Mouse (Mus musculus): ENCODE results near the gene Ablim1. TPM values are rescaled to one million over a fixed set of nuclear protein-coding genes. Genes with fewer than 3 reads are reported as not detected.
A peak's percentile ranks its signal among the peaks of the same experiment; 100 is the strongest.

Ablim1 gene
- polyA plus RNA-seq, 1 experiment: 12.2 TPM

- Histone ChIP-seq H3K9me3 (replicated peaks; ENCODE audit: control insufficient read depth, insufficient read depth, low read length, poor library complexity, severe bottlenecking) (no peaks in the 10 kb centered on the region), H3K4me1 (ENCODE audit: control insufficient read depth, insufficient read depth, low read length) (no peaks in the 10 kb centered on the region), H3K9ac (ENCODE audit: low read depth, poor library complexity, severe bottlenecking) (no peak overlapping the region), H3K27me3 (ENCODE audit: control insufficient read depth, insufficient read depth, low read length, poor library complexity, severe bottlenecking) (no peaks in the 10 kb centered on the region), H3K36me3 (ENCODE audit: control insufficient read depth, insufficient read depth, low read length, poor library complexity, severe bottlenecking) (no peaks in the 10 kb centered on the region), H3K4me3 (ENCODE audit: low read depth, low read length) (no peak overlapping the region), H3K27ac (ENCODE audit: insufficient read depth, low read length) (no peak overlapping the region)
- no peak for TF ChIP-seq POLR2A (IDR thresholded peaks at IDR 0.05; ENCODE audit: insufficient read depth, low read length)
- TF ChIP-seq CTCF (IDR thresholded peaks at IDR 0.05; ENCODE audit: low read depth, low read length): no peak
- TF ChIP-seq EP300 (IDR thresholded peaks at IDR 0.05; ENCODE audit: insufficient read depth, low read depth, low read length): no peak
These were observed 140.2 kb downstream of the Ablim1 start for GRCm38 (mm10) chr19:57174541-57174940.

GRCm38 (mm10) chr19:57174045-57174444, 140.7 kb downstream of the Ablim1 start:
- Histone ChIP-seq H3K27me3 (ENCODE audit: control insufficient read depth, insufficient read depth, low read length, poor library complexity, severe bottlenecking) (no peaks in the 10 kb centered on the region), H3K9ac (ENCODE audit: low read depth, poor library complexity, severe bottlenecking) (no peak overlapping the region)
- TF ChIP-seq CTCF (IDR thresholded peaks at IDR 0.05; ENCODE audit: low read depth, low read length): no peak
- TF ChIP-seq POLR2A (IDR thresholded peaks at IDR 0.05; ENCODE audit: insufficient read depth, low read length): no peak
- no peak for TF ChIP-seq EP300 (IDR thresholded peaks at IDR 0.05; ENCODE audit: insufficient read depth, low read depth, low read length)

GRCm38 (mm10) chr19:57172321-57172720, 142.4 kb downstream of the Ablim1 start:
- no peaks in the 10 kb centered on the region for H3K27me3 ChIP-seq (ENCODE audit: control insufficient read depth, insufficient read depth, low read length, poor library complexity, severe bottlenecking)
- H3K4me1 ChIP-seq (ENCODE audit: control insufficient read depth, insufficient read depth, low read length): no peaks in the 10 kb centered on the region
- H3K36me3 ChIP-seq (ENCODE audit: control insufficient read depth, insufficient read depth, low read length, poor library complexity, severe bottlenecking): no peaks in the 10 kb centered on the region
- TF ChIP-seq POLR2A (IDR thresholded peaks at IDR 0.05; ENCODE audit: insufficient read depth, low read length) (no peak), CTCF (IDR thresholded peaks at IDR 0.05; ENCODE audit: low read depth, low read length) (no peak), EP300 (IDR thresholded peaks at IDR 0.05; ENCODE audit: insufficient read depth, low read depth, low read length) (no peak)
- no peak overlapping the region for H3K4me3 ChIP-seq (ENCODE audit: low read depth, low read length)
- H3K9me3 ChIP-seq (replicated peaks; ENCODE audit: control insufficient read depth, insufficient read depth, low read length, poor library complexity, severe bottlenecking): no peaks in the 10 kb centered on the region
- no peak overlapping the region for H3K9ac ChIP-seq (ENCODE audit: low read depth, poor library complexity, severe bottlenecking)
- no peak overlapping the region for H3K27ac ChIP-seq (ENCODE audit: insufficient read depth, low read length)

More at GRCm38 (mm10) chr19:57174045-57174444, 140.7 kb downstream of the Ablim1 start:
- H3K36me3 ChIP-seq (ENCODE audit: control insufficient read depth, insufficient read depth, low read length, poor library complexity, severe bottlenecking): no peaks in the 10 kb centered on the region
- no peaks in the 10 kb centered on the region for H3K4me1 ChIP-seq (ENCODE audit: control insufficient read depth, insufficient read depth, low read length)
- no peak overlapping the region for H3K27ac ChIP-seq (ENCODE audit: insufficient read depth, low read length)
- no peaks in the 10 kb centered on the region for H3K9me3 ChIP-seq (replicated peaks; ENCODE audit: control insufficient read depth, insufficient read depth, low read length, poor library complexity, severe bottlenecking)
- no peak overlapping the region for H3K4me3 ChIP-seq (ENCODE audit: low read depth, low read length)

- TF ChIP-seq POLR2A (IDR thresholded peaks at IDR 0.05; ENCODE audit: insufficient read depth, low read length) (no peak), CTCF (IDR thresholded peaks at IDR 0.05; ENCODE audit: low read depth, low read length) (no peak), EP300 (IDR thresholded peaks at IDR 0.05; ENCODE audit: insufficient read depth, low read depth, low read length) (no peak)
These were observed 143.8 kb downstream of the Ablim1 start for GRCm38 (mm10) chr19:57170880-57171279.

DNA sequence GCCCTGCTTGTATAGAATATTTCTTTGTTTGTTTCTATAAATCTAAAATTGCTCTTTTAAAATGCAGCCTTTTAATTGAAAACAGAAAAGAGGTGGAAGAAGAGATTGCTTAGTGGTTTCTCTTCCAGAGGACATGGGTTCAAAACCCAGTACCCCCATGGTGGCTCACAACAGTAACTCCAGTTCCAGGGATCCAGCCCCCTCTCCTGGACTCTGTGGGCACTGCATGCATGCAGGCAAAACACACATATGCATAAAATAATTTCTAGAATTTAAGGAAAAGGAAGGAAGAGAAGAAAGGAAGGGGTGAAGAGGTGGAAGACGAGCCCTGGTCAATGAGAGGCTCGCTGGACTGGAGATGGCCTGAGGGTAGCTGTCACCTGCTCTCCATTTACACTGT, 145.2 kb downstream of the Ablim1 start:
- TF ChIP-seq EP300 (IDR thresholded peaks at IDR 0.05; ENCODE audit: insufficient read depth, low read depth, low read length) (no peak), CTCF (IDR thresholded peaks at IDR 0.05; ENCODE audit: low read depth, low read length) (peak; percentile 11), POLR2A (IDR thresholded peaks at IDR 0.05; ENCODE audit: insufficient read depth, low read length) (no peak)
- H3K9ac ChIP-seq (ENCODE audit: low read depth, poor library complexity, severe bottlenecking): no peak overlapping the region
- no peaks in the 10 kb centered on the region for H3K9me3 ChIP-seq (replicated peaks; ENCODE audit: control insufficient read depth, insufficient read depth, low read length, poor library complexity, severe bottlenecking)
- H3K27me3 ChIP-seq (ENCODE audit: control insufficient read depth, insufficient read depth, low read length, poor library complexity, severe bottlenecking): no peaks in the 10 kb centered on the region
- no peak overlapping the region for H3K27ac ChIP-seq (ENCODE audit: insufficient read depth, low read length)
- H3K4me1 ChIP-seq (ENCODE audit: control insufficient read depth, insufficient read depth, low read length): no peaks in the 10 kb centered on the region
- H3K4me3 ChIP-seq (ENCODE audit: low read depth, low read length): no peak overlapping the region
- no peaks in the 10 kb centered on the region for H3K36me3 ChIP-seq (ENCODE audit: control insufficient read depth, insufficient read depth, low read length, poor library complexity, severe bottlenecking)

More at GRCm38 (mm10) chr19:57170880-57171279, 143.8 kb downstream of the Ablim1 start:
- no peaks in the 10 kb centered on the region for H3K9me3 ChIP-seq (replicated peaks; ENCODE audit: control insufficient read depth, insufficient read depth, low read length, poor library complexity, severe bottlenecking)
- H3K4me3 ChIP-seq (ENCODE audit: low read depth, low read length): no peak overlapping the region
- H3K27ac ChIP-seq (ENCODE audit: insufficient read depth, low read length): no peak overlapping the region
- no peaks in the 10 kb centered on the region for H3K4me1 ChIP-seq (ENCODE audit: control insufficient read depth, insufficient read depth, low read length)
- no peak overlapping the region for H3K9ac ChIP-seq (ENCODE audit: low read depth, poor library complexity, severe bottlenecking)
- H3K36me3 ChIP-seq (ENCODE audit: control insufficient read depth, insufficient read depth, low read length, poor library complexity, severe bottlenecking): no peaks in the 10 kb centered on the region
- H3K27me3 ChIP-seq (ENCODE audit: control insufficient read depth, insufficient read depth, low read length, poor library complexity, severe bottlenecking): no peaks in the 10 kb centered on the region

GRCm38 (mm10) chr19:57167721-57168120, 147.0 kb downstream of the Ablim1 start:
- H3K27ac ChIP-seq (ENCODE audit: insufficient read depth, low read length): no peak overlapping the region
- H3K4me1 ChIP-seq (ENCODE audit: control insufficient read depth, insufficient read depth, low read length): no peaks in the 10 kb centered on the region
- H3K27me3 ChIP-seq (ENCODE audit: control insufficient read depth, insufficient read depth, low read length, poor library complexity, severe bottlenecking): no peaks in the 10 kb centered on the region
- H3K4me3 ChIP-seq (ENCODE audit: low read depth, low read length): no peak overlapping the region
- no peaks in the 10 kb centered on the region for H3K36me3 ChIP-seq (ENCODE audit: control insufficient read depth, insufficient read depth, low read length, poor library complexity, severe bottlenecking)
- H3K9me3 ChIP-seq (replicated peaks; ENCODE audit: control insufficient read depth, insufficient read depth, low read length, poor library complexity, severe bottlenecking): no peaks in the 10 kb centered on the region
- TF ChIP-seq POLR2A (IDR thresholded peaks at IDR 0.05; ENCODE audit: insufficient read depth, low read length) (no peak), CTCF (IDR thresholded peaks at IDR 0.05; ENCODE audit: low read depth, low read length) (no peak), EP300 (IDR thresholded peaks at IDR 0.05; ENCODE audit: insufficient read depth, low read depth, low read length) (no peak)
- H3K9ac ChIP-seq (ENCODE audit: low read depth, poor library complexity, severe bottlenecking): no peak overlapping the region
